Mouse (Mus musculus) embryonic fibroblast, embryonic 13.5 days (primary cell): ENCODE measurements around the gene Ptpre.

Experiments used
- CTCF ChIP-seq: IDR thresholded peaks from 2 replicates; pipeline ENCODE4 v1.5.1; 2011; ENCODE audit warnings: mild to moderate bottlenecking, control low read depth, low read length, moderate library complexity, borderline replicate concordance; ENCODE audit not compliant: insufficient read depth
- POLR2A ChIP-seq: IDR thresholded peaks from 2 replicates; pipeline ENCODE4 v1.6.1; 2011; ENCODE audit warnings: low read depth, mild to moderate bottlenecking, control low read depth, low read length, moderate library complexity

DNA sequence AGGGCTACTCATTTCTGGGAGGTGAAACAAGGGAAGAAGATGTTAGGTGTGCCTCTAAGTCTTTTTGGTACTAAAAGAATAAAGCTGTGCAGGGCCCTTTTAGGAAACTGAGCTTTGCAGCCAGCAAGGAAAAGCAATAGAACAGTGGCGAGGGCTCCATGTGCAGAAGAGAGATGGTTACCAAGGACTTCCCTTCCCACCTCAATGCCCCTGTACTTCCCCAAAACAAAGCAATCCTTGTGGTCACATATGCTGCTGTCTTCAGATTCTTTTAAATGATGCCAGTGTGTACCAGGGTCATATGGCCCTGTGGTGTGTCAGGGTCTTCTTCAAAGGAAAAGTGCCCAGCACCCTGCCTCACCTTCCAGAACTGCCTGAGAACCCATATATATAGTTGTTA lies 167.8 kb downstream of the Ptpre start:
- TF ChIP-seq POLR2A (no peak), CTCF (no peak)
